Mouse (Mus musculus) embryonic facial prominence, embryonic 10.5 days (tissue): Measurements from ENCODE around the gene Etl4. TPM values are rescaled to one million over a fixed set of nuclear protein-coding genes. Genes with fewer than 3 reads are reported as not detected.

Experiments
- DNase-seq: peaks from one replicate; pipeline ENCODE4 v3.0.0-alpha.2; 2017; ENCODE audit warnings: low spot score
- H3K27ac ChIP-seq: fragments of 300-500 bp; sonication (generic); replicated peaks from 2 replicates; pipeline ENCODE4 v1.5.1; 2016; ENCODE audit warnings: mild to moderate bottlenecking
- H3K27me3 ChIP-seq: fragments of 300-500 bp; sonication (generic); replicated peaks from 2 replicates; pipeline ENCODE4 v1.6.1; 2016; ENCODE audit warnings: low read depth, mild to moderate bottlenecking; ENCODE audit not compliant: poor library complexity, severe bottlenecking
- H3K36me3 ChIP-seq: fragments of 300-500 bp; sonication (generic); replicated peaks from 2 replicates; pipeline ENCODE4 v1.6.1; 2016; ENCODE audit warnings: mild to moderate bottlenecking, moderate library complexity
- H3K4me1 ChIP-seq: fragments of 300-500 bp; sonication (generic); 2 replicates; pipeline ENCODE4 v1.6.1; 2016
- H3K4me3 ChIP-seq: fragments of 300-500 bp; sonication (generic); 2 replicates; pipeline ENCODE4 v1.5.1; 2016; ENCODE audit warnings: mild to moderate bottlenecking, moderate library complexity
- H3K9me3 ChIP-seq: fragments of 300-500 bp; sonication (generic); 2 replicates; pipeline ENCODE4 v1.6.1; 2016; ENCODE audit warnings: mild to moderate bottlenecking
- WGBS: fragments of 180-500 bp; shearing (Covaris S2); methylation state at CpG from one replicate; pipeline ENCODE4 v1.1.7; 2016; 5-methylcytosine and 5-hydroxymethylcytosine counted together
- polyA plus RNA-seq: library from polyadenylated mRNA; unstranded; fragments of >200 nt; fragmentation: Nextera tagmentation; extraction: Ambion mirVana; gene quantifications from 2 replicates; pipeline ENCODE4 v1.2.1, GENCODE M21; 2016

Etl4 gene
- polyA plus RNA-seq, 1 experiment from 2014 or later, result 26.1 TPM

DNA sequence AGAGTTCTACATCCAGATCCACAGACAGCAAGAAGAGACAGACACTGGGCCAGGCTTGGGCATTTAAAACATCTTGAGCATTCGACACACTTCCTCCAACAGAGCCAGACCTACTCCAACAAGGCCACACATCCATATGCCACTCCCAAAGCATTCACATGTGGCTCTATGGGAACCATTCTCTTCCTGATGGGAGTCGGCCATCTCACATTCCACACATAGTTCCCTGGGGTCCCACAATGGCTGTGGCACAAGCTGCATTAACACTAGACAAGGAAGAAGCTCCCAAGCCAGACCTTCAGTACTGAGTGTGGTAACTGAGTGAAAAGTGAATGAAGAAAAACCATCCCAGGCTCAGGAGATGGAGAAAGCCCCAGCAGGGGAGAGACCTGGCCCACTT is 584.2 kb downstream of the Etl4 start:
- Histone ChIP-seq H3K36me3 (no peaks in the 10 kb centered on the region), H3K27ac (no peak overlapping the region), H3K27me3 (no peaks in the 10 kb centered on the region), H3K4me1 (peaks cover 8% of the 10 kb centered on the region; the same call in 1 of the 2 replicates), H3K9me3 (peaks cover 6% of the 10 kb centered on the region; the same call in 1 of the 2 replicates), H3K4me3 (no peak overlapping the region)
- 77% methylated on average over 2 of the region's 2 CpGs for WGBS
- no peak for DNase-seq

DNA sequence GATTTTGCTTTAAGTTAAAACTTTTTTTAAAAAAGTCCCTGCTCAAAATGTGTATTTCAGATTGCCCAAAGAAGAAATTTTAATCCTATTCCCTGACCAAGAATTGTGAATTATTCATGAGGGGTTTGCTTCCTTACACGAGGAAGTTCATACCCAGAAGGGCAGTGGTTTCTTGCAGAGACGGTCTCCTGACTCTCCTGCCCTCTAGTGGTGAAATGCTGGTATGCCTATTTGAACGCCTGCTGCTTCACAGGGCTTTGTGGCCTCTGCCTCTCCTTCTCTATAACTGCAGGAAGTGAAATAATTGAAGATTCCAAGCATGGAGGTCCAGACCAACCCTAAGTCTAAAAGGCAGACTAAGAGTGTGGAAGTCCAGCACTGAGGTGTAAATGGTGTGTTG is 585.1 kb downstream of the Etl4 start:
- peaks cover 8% of the 10 kb centered on the region; the same call in 1 of the 2 replicates for H3K4me1 ChIP-seq
- peak; percentile 75 for DNase-seq
- no peaks in the 10 kb centered on the region for H3K27me3 ChIP-seq
- H3K9me3 ChIP-seq, result peaks cover 6% of the 10 kb centered on the region; the same call in 1 of the 2 replicates
- H3K27ac ChIP-seq, result no peak overlapping the region
- 24% methylated on average over 3 of the region's 3 CpGs for WGBS
- H3K36me3 ChIP-seq, result no peaks in the 10 kb centered on the region
- H3K4me3 ChIP-seq, result no peak overlapping the region

- H3K4me3 ChIP-seq, result no peak overlapping the region
- no peak for DNase-seq
- 0 out of 2 replicates have a peak, but pooled peaks cover 3% of the 10 kb centered on the region for H3K36me3 ChIP-seq
- no peak overlapping the region for H3K27ac ChIP-seq
- no peaks in the 10 kb centered on the region for H3K27me3 ChIP-seq
- WGBS, result 25% methylated on average over 8 of the region's 8 CpGs
- peaks cover 12% of the 10 kb centered on the region; the same call in 1 of the 2 replicates for H3K9me3 ChIP-seq
- peaks cover 8% of the 10 kb centered on the region; the same call in 1 of the 2 replicates for H3K4me1 ChIP-seq
These were observed 586.7 kb downstream of the Etl4 start for GRCm38 (mm10) chr2:20496219-20496800.

DNA sequence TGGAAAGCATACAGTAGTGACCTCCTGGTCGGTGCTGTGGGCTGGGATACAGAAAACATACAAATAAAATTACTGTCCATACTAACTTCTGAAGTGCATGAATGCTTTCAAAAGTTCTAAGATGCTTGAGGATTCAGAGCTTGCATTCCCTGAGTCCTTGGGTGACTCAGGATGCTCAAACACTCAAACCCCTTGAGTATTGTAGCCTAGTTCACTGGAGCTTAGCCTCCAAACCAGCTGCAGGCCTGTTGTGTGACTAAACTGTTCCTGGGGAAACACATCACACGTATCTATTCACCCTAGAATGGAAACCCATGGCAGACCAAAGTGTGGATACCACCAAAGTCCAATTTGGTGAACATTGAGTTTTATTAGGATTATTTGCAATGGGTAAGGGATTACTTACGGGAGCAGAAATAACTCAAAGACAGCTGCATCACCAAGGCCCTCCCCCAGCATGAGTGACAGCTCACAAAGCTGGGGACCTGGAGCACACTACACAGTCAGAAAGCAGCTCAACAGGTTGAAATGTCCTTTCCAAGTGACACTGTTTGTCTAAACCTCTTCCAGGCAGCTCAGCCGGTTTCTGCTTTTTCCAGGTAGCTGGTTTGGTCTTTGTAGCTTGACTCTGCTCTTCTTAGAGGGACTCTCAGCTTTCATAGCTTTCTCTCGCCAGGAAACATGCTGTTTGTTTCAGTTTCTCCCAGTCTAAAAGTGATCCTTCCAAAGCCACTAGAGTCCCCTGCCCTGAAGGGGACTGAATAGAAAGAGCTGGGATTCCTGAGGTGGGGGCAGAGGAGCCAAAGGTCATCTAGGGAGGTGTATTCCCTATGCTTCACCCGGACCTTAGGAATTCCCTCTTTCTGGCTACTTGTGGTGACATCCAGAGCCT is 598.5 kb downstream of the Etl4 start:
- no peak overlapping the region for H3K4me3 ChIP-seq
- H3K9me3 ChIP-seq, result no peaks in the 10 kb centered on the region
- WGBS, result 45% methylated on average over 6 of the region's 6 CpGs
- no peak overlapping the region; the same call in 1 of the 2 replicates for H3K27ac ChIP-seq
- H3K4me1 ChIP-seq, result peaks cover 9% of the 10 kb centered on the region
- DNase-seq, result no peak
- H3K36me3 ChIP-seq, result no peaks in the 10 kb centered on the region
- no peaks in the 10 kb centered on the region for H3K27me3 ChIP-seq

- Histone ChIP-seq H3K27ac (no peak overlapping the region; the same call in 1 of the 2 replicates), H3K36me3 (no peaks in the 10 kb centered on the region), H3K4me1 (peaks cover 9% of the 10 kb centered on the region), H3K27me3 (no peaks in the 10 kb centered on the region), H3K9me3 (no peaks in the 10 kb centered on the region), H3K4me3 (no peak overlapping the region)
- DNase-seq, result no peak
- 78% methylated on average over 3 of the region's 3 CpGs for whole genome bisulfite sequencing
These were observed 599.1 kb downstream of the Etl4 start for GRCm38 (mm10) chr2:20508724-20509052.

- H3K27ac ChIP-seq, result no peak overlapping the region
- no peak for DNase-seq
- peaks cover 9% of the 10 kb centered on the region for H3K4me1 ChIP-seq
- H3K4me3 ChIP-seq, result no peak overlapping the region
- H3K27me3 ChIP-seq, result no peaks in the 10 kb centered on the region
- no peaks in the 10 kb centered on the region for H3K9me3 ChIP-seq
- WGBS, result 79% methylated on average over 2 of the region's 2 CpGs
- H3K36me3 ChIP-seq, result no peaks in the 10 kb centered on the region
These were observed 600.5 kb downstream of the Etl4 start for GRCm38 (mm10) chr2:20510061-20510460.

GRCm38 (mm10) chr2:20516270-20516865 is 606.8 kb downstream of the Etl4 start:
- DNase-seq, result no peak
- H3K27me3 ChIP-seq, result 0 out of 2 replicates have a peak, but pooled peaks cover 3% of the 10 kb centered on the region
- no peaks in the 10 kb centered on the region for H3K36me3 ChIP-seq

GRCm38 (mm10) chr2:20517853-20518252 is 608.3 kb downstream of the Etl4 start:
- 90% methylated on average over 2 of the region's 2 CpGs for whole genome bisulfite sequencing
- DNase-seq, result no peak
- no peak overlapping the region for H3K4me3 ChIP-seq
- no peaks in the 10 kb centered on the region for H3K36me3 ChIP-seq
- H3K4me1 ChIP-seq, result peaks cover 25% of the 10 kb centered on the region
- no peaks in the 10 kb centered on the region for H3K9me3 ChIP-seq
- no peak overlapping the region for H3K27ac ChIP-seq
- H3K27me3 ChIP-seq, result 0 out of 2 replicates have a peak, but pooled peaks cover 3% of the 10 kb centered on the region

More at GRCm38 (mm10) chr2:20516270-20516865, 606.8 kb downstream of the Etl4 start:
- Histone ChIP-seq H3K27ac (no peak overlapping the region), H3K9me3 (no peaks in the 10 kb centered on the region), H3K4me1 (peaks cover 14% of the 10 kb centered on the region), H3K4me3 (no peak overlapping the region)
- 91% methylated on average over 8 of the region's 8 CpGs for WGBS

DNA sequence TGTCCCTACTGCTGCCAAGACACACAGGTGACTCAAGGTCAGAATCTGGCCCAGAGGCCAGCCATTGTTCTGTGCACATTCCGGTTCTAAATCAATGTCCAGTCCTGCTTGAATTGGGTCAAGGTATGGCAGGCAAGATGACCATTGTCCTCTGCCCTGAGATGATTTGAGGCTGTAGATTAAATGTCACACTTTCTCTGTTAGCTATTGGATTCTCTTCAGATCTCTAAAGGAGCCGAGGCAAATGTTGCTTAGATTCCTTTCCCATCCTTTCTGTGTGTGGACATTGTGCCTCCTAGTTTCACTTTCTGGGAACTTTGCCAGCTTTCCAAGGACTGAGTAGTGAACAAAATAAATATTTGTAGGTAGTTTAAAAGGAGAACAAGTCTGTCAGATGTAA is 608.9 kb downstream of the Etl4 start:
- DNase-seq, result no peak
- Histone ChIP-seq H3K27me3 (0 out of 2 replicates have a peak, but pooled peaks cover 3% of the 10 kb centered on the region), H3K36me3 (no peaks in the 10 kb centered on the region), H3K27ac (no peak overlapping the region), H3K4me3 (no peak overlapping the region), H3K4me1 (peaks cover 25% of the 10 kb centered on the region), H3K9me3 (no peaks in the 10 kb centered on the region)
- 70% methylated on average over 2 of the region's 2 CpGs for WGBS

DNA sequence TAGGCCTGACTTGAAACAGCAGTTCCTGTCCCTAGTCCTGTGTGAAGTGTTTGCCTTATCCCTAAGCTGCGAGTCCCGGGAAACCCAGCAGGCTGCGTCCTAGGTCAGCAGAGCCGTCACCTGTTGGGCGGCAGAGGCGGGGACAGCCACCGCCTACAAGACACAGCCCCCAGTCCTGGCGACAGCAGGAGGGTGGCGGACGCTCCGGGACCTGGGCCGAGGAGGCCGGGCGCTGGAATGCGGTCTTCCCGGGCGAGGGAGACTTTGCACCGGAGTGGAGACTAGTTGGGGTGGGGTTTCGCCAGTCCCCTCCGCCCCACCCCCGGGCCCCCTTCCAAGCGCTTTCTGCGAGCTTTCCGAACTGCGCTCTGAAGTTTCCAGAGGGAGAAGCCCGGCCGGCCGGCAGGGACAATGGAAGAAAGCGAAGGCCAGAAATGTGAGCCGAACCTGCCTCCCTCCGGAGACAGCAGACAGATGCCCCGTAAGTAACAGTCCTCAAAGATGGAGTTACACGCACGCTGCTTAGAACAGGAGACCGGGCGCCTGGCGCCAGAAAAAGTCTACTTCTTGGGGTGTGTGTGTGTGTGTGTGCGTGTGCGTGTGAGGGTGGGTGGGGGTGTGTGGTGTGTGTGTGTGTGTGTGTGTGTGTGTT is 610.0 kb downstream of the Etl4 start:
- Histone ChIP-seq H3K27ac (peak overlapping the region; percentile 92), H3K4me3 (peak overlapping the region; percentile 71), H3K4me1 (peaks cover 25% of the 10 kb centered on the region), H3K9me3 (no peaks in the 10 kb centered on the region), H3K27me3 (0 out of 2 replicates have a peak, but pooled peaks cover 3% of the 10 kb centered on the region), H3K36me3 (no peaks in the 10 kb centered on the region)
- WGBS, result under 1% methylated on average over 39 of the region's 39 CpGs
- DNase-seq, result peak; percentile 83

- Histone ChIP-seq H3K27me3 (0 out of 2 replicates have a peak, but pooled peaks cover 3% of the 10 kb centered on the region), H3K27ac (peak overlapping the region; percentile 92), H3K4me3 (peak overlapping the region; percentile 71), H3K4me1 (peaks cover 25% of the 10 kb centered on the region), H3K9me3 (no peaks in the 10 kb centered on the region), H3K36me3 (no peaks in the 10 kb centered on the region)
- under 1% methylated on average over 12 of the region's 12 CpGs for WGBS
- DNase-seq, result no peak
These were observed 610.5 kb downstream of the Etl4 start for GRCm38 (mm10) chr2:20520099-20520475.
